Mouse (Mus musculus): Measurements from ENCODE around the gene Gm17571. TPM values are rescaled to one million over a fixed set of nuclear protein-coding genes. Genes with fewer than 3 reads are reported as not detected.

Gene Gm17571
- polyA plus RNA-seq, 1 experiment from 2014 or later: not detected

Other genes starting within 250 kb of the Gm17571 start
- gene Jrkl, start 200.9 kb downstream of the Gm17571 start, polyA plus RNA-seq (2015; fragmentation: Nextera tagmentation; extraction: Ambion mirVana): 11.0 and 11.3 TPM in 2 replicates
- 12.8 and 13.9 TPM in 2 replicates for gene Ccdc82, start 199.8 kb downstream of the Gm17571 start, polyA plus RNA-seq (2015; fragmentation: Nextera tagmentation; extraction: Ambion mirVana)
- 10.0 and 11.0 TPM in 2 replicates for gene Maml2, start 148.8 kb downstream of the Gm17571 start, polyA plus RNA-seq (2015; fragmentation: Nextera tagmentation; extraction: Ambion mirVana)

Data from midbrain, embryonic 15.5 days (tissue).